Mouse (Mus musculus): ENCODE measurements around the gene Rassf4. TPM values are rescaled to one million over a fixed set of nuclear protein-coding genes. Genes with fewer than 3 reads are reported as not detected.
"Not testable (repeated sequence)": the region's sequence is repeated elsewhere in the genome, so short reads cannot be mapped to it uniquely, and the experiment has no call there.

Rassf4 gene
- total and polyA plus RNA-seq, 2 experiments from 2014 or later, result 7.0 to 8.1 TPM

DNA sequence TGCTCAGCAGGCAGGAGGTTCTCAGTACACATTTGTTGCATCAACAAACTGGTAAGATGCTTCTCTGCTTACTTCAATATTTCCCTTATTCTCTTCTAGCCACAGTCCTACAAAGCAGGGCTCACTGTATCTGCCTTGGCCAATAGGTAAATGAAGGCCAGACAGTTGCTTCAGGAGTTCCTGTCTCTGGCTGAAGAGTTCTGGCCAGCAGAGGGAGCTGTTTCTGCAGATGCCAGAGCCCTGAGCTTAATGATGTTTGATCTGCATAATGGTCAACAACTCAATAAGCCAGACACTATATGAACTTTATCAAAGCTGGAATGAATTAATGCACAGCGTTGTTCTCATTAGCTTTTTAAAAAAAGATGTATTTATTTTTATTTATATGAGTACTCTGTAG, 41.6 kb downstream of the Rassf4 start:
- DNase-seq (ENCODE audit: low spot score) (peak; percentile 72), ATAC-seq (ENCODE audit: low FRiP score) (no peak)
- H3K9ac ChIP-seq (replicated peaks; ENCODE audit: low read length, poor library complexity, severe bottlenecking), result no peak overlapping the region
- TF ChIP-seq CTCF (IDR thresholded peaks at IDR 0.05), result peak; percentile 78
- no peak overlapping the region for H3K4me3 ChIP-seq (ENCODE audit: low read depth, low read length)
- no peaks in the 10 kb centered on the region for H3K4me1 ChIP-seq (ENCODE audit: insufficient read depth, low read length)
- H3K36me3 ChIP-seq (ENCODE audit: insufficient read depth, low read length), result no peaks in the 10 kb centered on the region
- no peak overlapping the region for H3K27ac ChIP-seq (ENCODE audit: low read depth, low read length)
- H3K4me2 ChIP-seq (ENCODE audit: low read depth, low read length, poor library complexity, severe bottlenecking), result no peak overlapping the region
- WGBS, result 69% methylated on average over 1 of the region's 1 CpGs
- H3K27me3 ChIP-seq (ENCODE audit: insufficient read depth, low read length), result no peaks in the 10 kb centered on the region
- no peaks in the 10 kb centered on the region for H3K9me3 ChIP-seq (ENCODE audit: low read length)

DNA sequence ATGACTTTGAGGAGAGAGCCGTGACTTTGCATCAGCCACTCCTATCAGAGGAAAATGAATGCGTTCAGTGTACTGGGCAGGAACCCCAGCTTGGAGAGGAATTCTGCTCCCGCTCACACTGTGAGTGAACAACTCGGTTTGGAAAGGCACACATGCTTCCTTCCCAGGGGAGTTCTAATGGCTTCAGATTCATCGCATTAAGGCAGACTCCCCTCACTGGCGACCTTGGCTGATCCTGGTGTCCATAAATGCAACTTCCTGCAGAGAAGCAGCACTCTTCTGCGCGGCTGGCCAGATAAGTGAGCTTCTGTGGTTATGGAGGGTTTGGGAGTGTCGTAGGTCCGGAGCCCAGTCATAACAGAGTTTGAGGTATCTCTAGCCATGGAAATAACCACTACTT, 44.0 kb downstream of the Rassf4 start:
- H3K4me3 ChIP-seq (ENCODE audit: low read depth, low read length), result no peak overlapping the region
- 90% methylated on average over 10 of the region's 10 CpGs for WGBS
- TF ChIP-seq CTCF (IDR thresholded peaks at IDR 0.05), result no peak
- no peaks in the 10 kb centered on the region for H3K9me3 ChIP-seq (ENCODE audit: low read length)
- H3K36me3 ChIP-seq (ENCODE audit: insufficient read depth, low read length), result peaks cover 6% of the 10 kb centered on the region; the same call in 1 of the 2 replicates
- peak overlapping the region; percentile 97; the same call in 1 of the 2 replicates for H3K27ac ChIP-seq (ENCODE audit: low read depth, low read length)
- no peak overlapping the region for H3K4me2 ChIP-seq (ENCODE audit: low read depth, low read length, poor library complexity, severe bottlenecking)
- H3K9ac ChIP-seq (replicated peaks; ENCODE audit: low read length, poor library complexity, severe bottlenecking), result no peak overlapping the region
- DNase-seq (ENCODE audit: low spot score) (peak; percentile 17), ATAC-seq (ENCODE audit: low FRiP score) (no peak)
- H3K4me1 ChIP-seq (ENCODE audit: insufficient read depth, low read length), result no peaks in the 10 kb centered on the region
- H3K27me3 ChIP-seq (ENCODE audit: insufficient read depth, low read length), result no peaks in the 10 kb centered on the region

GRCm38 (mm10) chr6:116628539-116629171, 45.1 kb downstream of the Rassf4 start, which contains the start of gene Zfp422:
Zfp422 (minus strand) TSS chr6:116628999.
- peak; percentile 92 for DNase-seq (ENCODE audit: low spot score)
- peak; percentile 97 for ATAC-seq (ENCODE audit: low FRiP score)
- Histone ChIP-seq H3K4me3 (ENCODE audit: low read depth, low read length) (peak within 1 kb of the TSS; percentile 87), H3K27ac (ENCODE audit: low read depth, low read length) (peak within 1 kb of the TSS; percentile 97), H3K9ac (replicated peaks; ENCODE audit: low read length, poor library complexity, severe bottlenecking) (peak within 1 kb of the TSS; percentile 97), H3K4me1 (ENCODE audit: insufficient read depth, low read length) (no peaks in the 10 kb centered on the region), H3K4me2 (ENCODE audit: low read depth, low read length, poor library complexity, severe bottlenecking) (peak within 1 kb of the TSS; percentile 57), H3K9me3 (ENCODE audit: low read length) (no peaks in the 10 kb centered on the region), H3K27me3 (ENCODE audit: insufficient read depth, low read length) (no peaks in the 10 kb centered on the region), H3K36me3 (ENCODE audit: insufficient read depth, low read length) (peaks cover 9% of the 10 kb centered on the region; the same call in 1 of the 2 replicates)
- under 1% methylated on average over 32 of the region's 56 CpGs for WGBS
- no peak for TF ChIP-seq CTCF (IDR thresholded peaks at IDR 0.05)

- Histone ChIP-seq H3K4me3 (ENCODE audit: low read depth, low read length) (peak overlapping the region; percentile 87), H3K9ac (replicated peaks; ENCODE audit: low read length, poor library complexity, severe bottlenecking) (peak overlapping the region; percentile 97), H3K4me1 (ENCODE audit: insufficient read depth, low read length) (no peaks in the 10 kb centered on the region), H3K9me3 (ENCODE audit: low read length) (no peaks in the 10 kb centered on the region), H3K4me2 (ENCODE audit: low read depth, low read length, poor library complexity, severe bottlenecking) (peak overlapping the region; percentile 57), H3K36me3 (ENCODE audit: insufficient read depth, low read length) (peaks cover 9% of the 10 kb centered on the region; the same call in 1 of the 2 replicates), H3K27ac (ENCODE audit: low read depth, low read length) (peak overlapping the region; percentile 97), H3K27me3 (ENCODE audit: insufficient read depth, low read length) (no peaks in the 10 kb centered on the region)
- 5% methylated on average over 9 of the region's 9 CpGs for WGBS
- TF ChIP-seq CTCF (IDR thresholded peaks at IDR 0.05), result no peak
- DNase-seq (ENCODE audit: low spot score) (peak; percentile 10), ATAC-seq (ENCODE audit: low FRiP score) (no peak)
Observed at GRCm38 (mm10) chr6:116628095-116628494, 45.7 kb downstream of the Rassf4 start.

DNA sequence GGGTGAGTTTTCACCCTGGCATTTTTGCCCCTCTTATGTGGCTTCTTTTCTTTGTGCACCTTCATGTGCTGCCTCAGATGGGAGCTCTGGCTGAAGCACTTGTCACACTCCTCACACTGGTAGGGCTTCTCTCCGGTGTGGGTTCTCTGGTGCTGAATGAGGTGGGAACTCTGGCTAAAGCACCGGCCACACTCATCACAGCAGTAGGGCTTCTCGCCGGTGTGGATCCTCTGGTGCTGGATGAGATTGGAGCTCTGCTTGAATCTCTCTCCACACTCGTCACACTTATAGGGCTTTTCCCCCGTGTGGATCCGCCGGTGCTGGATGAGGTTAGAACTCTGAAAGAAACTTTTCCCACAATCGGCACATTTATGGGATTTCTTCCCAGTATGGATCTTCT, 47.3 kb downstream of the Rassf4 start:
- H3K4me3 ChIP-seq (ENCODE audit: low read depth, low read length); DNase-seq (ENCODE audit: low spot score); H3K9ac ChIP-seq (replicated peaks; ENCODE audit: low read length, poor library complexity, severe bottlenecking); H3K4me1 ChIP-seq (ENCODE audit: insufficient read depth, low read length); ATAC-seq (ENCODE audit: low FRiP score); H3K27me3 ChIP-seq (ENCODE audit: insufficient read depth, low read length); H3K27ac ChIP-seq (ENCODE audit: low read depth, low read length); H3K4me2 ChIP-seq (ENCODE audit: low read depth, low read length, poor library complexity, severe bottlenecking); H3K36me3 ChIP-seq (ENCODE audit: insufficient read depth, low read length); H3K9me3 ChIP-seq (ENCODE audit: low read length): not testable (repeated sequence)
- WGBS, result 94% methylated on average over 9 of the region's 9 CpGs

DNA sequence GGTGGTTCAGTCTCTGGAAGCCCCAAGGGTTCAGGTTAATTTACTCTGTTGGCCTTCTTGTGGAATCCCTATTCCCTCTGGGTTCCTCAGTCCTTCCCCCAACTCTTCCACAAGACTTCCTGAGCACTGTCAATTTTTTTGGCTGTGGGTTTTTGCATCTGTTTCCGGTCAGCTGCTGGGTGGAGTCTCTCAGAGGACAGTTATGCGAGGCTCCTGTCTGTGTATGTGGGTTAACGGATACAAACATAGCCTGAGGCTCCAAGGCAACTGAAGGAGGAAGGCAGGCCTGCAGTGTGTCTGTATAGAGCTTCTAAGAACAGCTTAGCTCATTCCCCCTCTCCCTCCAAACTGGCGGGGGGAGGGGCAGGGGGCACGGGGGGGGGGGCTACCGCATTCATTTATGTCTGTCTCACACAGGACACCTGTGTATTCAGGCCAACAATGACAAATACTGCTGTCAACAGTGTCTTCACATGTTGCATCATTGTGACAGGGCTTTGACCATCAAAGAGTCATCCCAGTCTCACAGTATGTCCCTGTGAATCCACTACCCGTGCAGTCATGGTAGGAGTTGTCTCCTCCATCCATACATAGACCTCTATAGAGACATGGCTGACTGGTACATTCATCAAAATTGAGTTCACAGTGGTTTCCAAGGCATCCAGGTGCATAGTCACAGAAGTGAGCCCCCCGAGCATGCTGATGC, 52.3 kb downstream of the Rassf4 start:
- ATAC-seq (ENCODE audit: low FRiP score) (no peak), DNase-seq (ENCODE audit: low spot score) (no peak)
- H3K36me3 ChIP-seq (ENCODE audit: insufficient read depth, low read length), result peaks cover 9% of the 10 kb centered on the region; the same call in 1 of the 2 replicates
- H3K4me3 ChIP-seq (ENCODE audit: low read depth, low read length), result no peak overlapping the region
- 70% methylated on average over 8 of the region's 8 CpGs for WGBS
- no peak for TF ChIP-seq CTCF (IDR thresholded peaks at IDR 0.05)
- H3K27me3 ChIP-seq (ENCODE audit: insufficient read depth, low read length), result no peaks in the 10 kb centered on the region
- H3K27ac ChIP-seq (ENCODE audit: low read depth, low read length), result no peak overlapping the region
- H3K9me3 ChIP-seq (ENCODE audit: low read length), result no peaks in the 10 kb centered on the region
- no peaks in the 10 kb centered on the region for H3K4me1 ChIP-seq (ENCODE audit: insufficient read depth, low read length)
- H3K4me2 ChIP-seq (ENCODE audit: low read depth, low read length, poor library complexity, severe bottlenecking), result no peak overlapping the region
- no peak overlapping the region for H3K9ac ChIP-seq (replicated peaks; ENCODE audit: low read length, poor library complexity, severe bottlenecking)

All from midbrain, postnatal 0 days (tissue).